Mouse (Mus musculus) embryonic fibroblast, embryonic 13.5 days (primary cell): Measurements from ENCODE around the gene Nt5c3. TPM values are rescaled to one million over a fixed set of nuclear protein-coding genes. Genes with fewer than 3 reads are reported as not detected.

Experiments
- H3K27ac ChIP-seq: 2 replicates; pipeline ENCODE4 v1.5.1; 2012; ENCODE audit warnings: low read length, control low read depth, inconsistent platforms; ENCODE audit not compliant: insufficient read depth
- H3K4me1 ChIP-seq: 2 replicates; pipeline ENCODE4 v1.6.1; 2011; ENCODE audit warnings: low read length; ENCODE audit not compliant: control insufficient read depth, insufficient read depth
- H3K4me3 ChIP-seq: 2 replicates; pipeline ENCODE4 v1.5.1; 2011; ENCODE audit warnings: mild to moderate bottlenecking, control low read depth, low read length; ENCODE audit not compliant: insufficient read depth
- CTCF ChIP-seq: IDR thresholded peaks from 2 replicates; pipeline ENCODE4 v1.5.1; 2011; ENCODE audit warnings: mild to moderate bottlenecking, control low read depth, low read length, moderate library complexity, borderline replicate concordance; ENCODE audit not compliant: insufficient read depth
- POLR2A ChIP-seq: IDR thresholded peaks from 2 replicates; pipeline ENCODE4 v1.6.1; 2011; ENCODE audit warnings: low read depth, mild to moderate bottlenecking, control low read depth, low read length, moderate library complexity
- polyA plus RNA-seq: library from polyadenylated mRNA; stranded (reverse); fragments of >200 nt; gene quantifications from 2 replicates; pipeline ENCODE4 v1.2.4, GENCODE M21; 2011; ENCODE audit warnings: low read depth; ENCODE audit not compliant: missing spikeins, insufficient read length

Gene Nt5c3
- polyA plus RNA-seq, 1 experiment: 27.0 TPM

GRCm38 (mm10) chr6:56904982-56905381 lies 18.8 kb downstream of the Nt5c3 start:
- Histone ChIP-seq H3K27ac (no peak overlapping the region), H3K4me1 (no peaks in the 10 kb centered on the region; the same call in 1 of the 2 replicates), H3K4me3 (no peak overlapping the region)
- TF ChIP-seq CTCF (no peak), POLR2A (no peak)

- H3K4me3 ChIP-seq: no peak overlapping the region
- no peak for TF ChIP-seq POLR2A
- H3K27ac ChIP-seq: no peak overlapping the region
- no peaks in the 10 kb centered on the region; the same call in 1 of the 2 replicates for H3K4me1 ChIP-seq
These were observed 19.4 kb downstream of the Nt5c3 start for GRCm38 (mm10) chr6:56904330-56904729.

- H3K27ac ChIP-seq: no peak overlapping the region
- H3K4me3 ChIP-seq: no peak overlapping the region
- TF ChIP-seq POLR2A: no peak
- TF ChIP-seq CTCF: no peak
- no peaks in the 10 kb centered on the region; the same call in 1 of the 2 replicates for H3K4me1 ChIP-seq
These were observed 19.9 kb downstream of the Nt5c3 start for GRCm38 (mm10) chr6:56903831-56904230.

- H3K27ac ChIP-seq: no peak overlapping the region
- TF ChIP-seq CTCF (no peak), POLR2A (no peak)
- H3K4me3 ChIP-seq: no peak overlapping the region
- H3K4me1 ChIP-seq: no peaks in the 10 kb centered on the region; the same call in 1 of the 2 replicates
These were observed 20.9 kb downstream of the Nt5c3 start for GRCm38 (mm10) chr6:56902606-56903520.

GRCm38 (mm10) chr6:56901824-56902386 lies 21.8 kb downstream of the Nt5c3 start:
- no peak overlapping the region for H3K27ac ChIP-seq
- no peak overlapping the region for H3K4me3 ChIP-seq
- TF ChIP-seq POLR2A (no peak), CTCF (no peak)
- H3K4me1 ChIP-seq: no peaks in the 10 kb centered on the region; the same call in 1 of the 2 replicates

GRCm38 (mm10) chr6:56901336-56901735 lies 22.4 kb downstream of the Nt5c3 start:
- TF ChIP-seq CTCF (no peak), POLR2A (no peak)

GRCm38 (mm10) chr6:56899601-56900000 lies 24.1 kb downstream of the Nt5c3 start:
- no peak overlapping the region for H3K27ac ChIP-seq
- TF ChIP-seq POLR2A: no peak
- TF ChIP-seq CTCF: no peak
- H3K4me1 ChIP-seq: no peaks in the 10 kb centered on the region; the same call in 1 of the 2 replicates
- no peak overlapping the region for H3K4me3 ChIP-seq

More at GRCm38 (mm10) chr6:56901336-56901735, 22.4 kb downstream of the Nt5c3 start:
- Histone ChIP-seq H3K4me3 (no peak overlapping the region), H3K4me1 (no peaks in the 10 kb centered on the region; the same call in 1 of the 2 replicates), H3K27ac (no peak overlapping the region)

GRCm38 (mm10) chr6:56890762-56891161 lies 33.0 kb downstream of the Nt5c3 start:
- no peaks in the 10 kb centered on the region for H3K4me1 ChIP-seq
- TF ChIP-seq CTCF: no peak
- no peak for TF ChIP-seq POLR2A
- H3K27ac ChIP-seq: no peak overlapping the region
- no peak overlapping the region for H3K4me3 ChIP-seq

GRCm38 (mm10) chr6:56888561-56888960 lies 35.2 kb downstream of the Nt5c3 start:
- H3K4me3 ChIP-seq: no peak overlapping the region
- no peak overlapping the region for H3K27ac ChIP-seq
- no peaks in the 10 kb centered on the region for H3K4me1 ChIP-seq
- TF ChIP-seq CTCF (no peak), POLR2A (no peak)

- Histone ChIP-seq H3K4me1 (no peaks in the 10 kb centered on the region), H3K4me3 (no peak overlapping the region), H3K27ac (no peak overlapping the region)
- TF ChIP-seq CTCF (no peak), POLR2A (no peak)
These were observed 44.3 kb downstream of the Nt5c3 start for GRCm38 (mm10) chr6:56879352-56879955.
